Mouse (Mus musculus) v-Abl transformed pro-B cells (cell line): ENCODE data around the gene Rptor.

Source experiments
- in situ Hi-C, 2 experiments: fragments of 400-800 bp; cut with MboI; formaldehyde crosslinking; loops; one replicate each; pipeline ENCODE4 v1.15.1; 2025; ENCODE audit not compliant: unreplicated experiment in 2 of 2

Rptor gene

GRCm38 (mm10) chr11:119777236-119777635, 174.5 kb downstream of the Rptor start:
- in situ Hi-C loops: no loop called here

- in situ Hi-C loops: no loop called here
Observed at GRCm38 (mm10) chr11:119777872-119778271, 175.2 kb downstream of the Rptor start.

- in situ Hi-C loops: no loop called here
Observed at GRCm38 (mm10) chr11:119780290-119780689, 177.6 kb downstream of the Rptor start.

GRCm38 (mm10) chr11:119781165-119781564, 178.5 kb downstream of the Rptor start:
- in situ Hi-C loops: no loop called here

- in situ Hi-C loops: no loop called here
Observed at GRCm38 (mm10) chr11:119781726-119782125, 179.0 kb downstream of the Rptor start.

- in situ Hi-C loops: no loop called here
Observed at GRCm38 (mm10) chr11:119783653-119784052, 180.9 kb downstream of the Rptor start.

GRCm38 (mm10) chr11:119784672-119785341, 182.1 kb downstream of the Rptor start:
- in situ Hi-C loops: no loop called here

GRCm38 (mm10) chr11:119785661-119786384, 183.1 kb downstream of the Rptor start:
- in situ Hi-C loops: no loop called here

- in situ Hi-C loops: no loop called here
Observed at GRCm38 (mm10) chr11:119786385-119786880, 183.7 kb downstream of the Rptor start.

- in situ Hi-C loops: no loop called here
Observed at GRCm38 (mm10) chr11:119788488-119788887, 185.8 kb downstream of the Rptor start.

- in situ Hi-C loops: no loop called here
Observed at GRCm38 (mm10) chr11:119788919-119789713, 186.4 kb downstream of the Rptor start.

- in situ Hi-C loops: no loop called here
Observed at GRCm38 (mm10) chr11:119791923-119792564, 189.3 kb downstream of the Rptor start.

- in situ Hi-C loops: no loop called here
Observed at GRCm38 (mm10) chr11:119793378-119793777, 190.7 kb downstream of the Rptor start.

GRCm38 (mm10) chr11:119794020-119794419, 191.3 kb downstream of the Rptor start:
- in situ Hi-C loops: no loop called here

- in situ Hi-C loops: no loop called here
Observed at GRCm38 (mm10) chr11:119794671-119795070, 192.0 kb downstream of the Rptor start.

GRCm38 (mm10) chr11:119796406-119796805, 193.7 kb downstream of the Rptor start:
- in situ Hi-C loops: no loop called here

- in situ Hi-C loops: no loop called here
Observed at GRCm38 (mm10) chr11:119796846-119797245, 194.1 kb downstream of the Rptor start.

GRCm38 (mm10) chr11:119799536-119799935, 196.8 kb downstream of the Rptor start:
- in situ Hi-C loops: no loop called here

- in situ Hi-C loops: no loop called here
Observed at GRCm38 (mm10) chr11:119801855-119802254, 199.2 kb downstream of the Rptor start.

GRCm38 (mm10) chr11:119802947-119803346, 200.2 kb downstream of the Rptor start:
- in situ Hi-C loops: no loop called here

GRCm38 (mm10) chr11:119804392-119804791, 201.7 kb downstream of the Rptor start:
- in situ Hi-C loops: no loop called here
